In genomic region chr2:167274713-167275465, GRCm38 (mm10) we compare ENCODE assay signal across 13 mouse cellular contexts. TPM values are rescaled to one million over a fixed set of nuclear protein-coding genes. Genes with fewer than 3 reads are reported as not detected.
A peak's percentile ranks its signal among the peaks of the same experiment; 100 is the strongest.
DNase-seq lines count a peak whose midpoint lies in the region; ATAC-seq lines count a peak whose summit lies in the region.
"Had no signal": no experiment of that assay in that cellular context is flagged by ENCODE, and none has a peak within 500 bp of the region (broad histone marks: within the 10 kb centered on the region; RNA-seq: fewer than 3 reads in every experiment).

No protein-coding gene starts in this region.

- H3K4me3 ChIP-seq in neural tube, embryonic 15.5 days (replicated peaks), result no peak overlapping the region
- H3K4me3 ChIP-seq: neural tube, embryonic 13.5 days had no signal

- H3K9ac ChIP-seq in neural tube, embryonic 15.5 days (replicated peaks), result no peak overlapping the region
- H3K9ac ChIP-seq: liver, embryonic 14.5 days; neural tube, embryonic 13.5 days had no signal

- no peak overlapping the region for H3K27ac ChIP-seq in neural tube, embryonic 15.5 days (replicated peaks)
- H3K27ac ChIP-seq: liver, embryonic 14.5 days; neural tube, embryonic 13.5 days had no signal

- no peaks in the 10 kb centered on the region for H3K4me1 ChIP-seq in neural tube, embryonic 15.5 days
- H3K4me1 ChIP-seq: neural tube, embryonic 13.5 days had no signal

- DNase-seq in gastrocnemius, adult 8-10 months (ENCODE audit: low spot score in 2 of 2), result peak; percentile 1 to 2
- no peak for DNase-seq in gastrocnemius, postnatal 14 days
- peak; percentile 2 to 8 for DNase-seq in layer of hippocampus, postnatal 10 days (ENCODE audit: low spot score in 2 of 2)
- DNase-seq in layer of hippocampus, postnatal 25 days (ENCODE audit: extremely low spot score in 1 of 2, low spot score in 1 of 2), result no peak
- peak; percentile 0 for DNase-seq in urinary bladder, adult 18-20 months (ENCODE audit: low spot score in 2 of 2)
- DNase-seq in urinary bladder, postnatal 10 days (ENCODE audit: low spot score), result no peak
- no peak for DNase-seq in MN1 (ENCODE audit: low spot score)
- DNase-seq: thymus, postnatal 25 days had no signal

- H3K27me3 ChIP-seq in neural tube, embryonic 15.5 days (replicated peaks), result peaks cover 2% of the 10 kb centered on the region; the same call in 1 of the 2 replicates
- H3K27me3 ChIP-seq: neural tube, embryonic 13.5 days had no signal

- H3K9me3 ChIP-seq in neural tube, embryonic 15.5 days (replicated peaks), result no peaks in the 10 kb centered on the region
- H3K9me3 ChIP-seq: neural tube, embryonic 13.5 days had no signal

- intact Hi-C loops in gastrocnemius, postnatal 14 days (cut with DNase I; ENCODE audit: low total_unique reads), result loop anchor here (5.0 kb wide), 1 partner anchor 203 kb away; no protein-coding TSS in a partner anchor

- ATAC-seq in neural tube, embryonic 15.5 days (ENCODE audit: low FRiP score), result no peak
- ATAC-seq: hindbrain, embryonic 16.5 days had no signal

- H3K4me2 ChIP-seq in neural tube, embryonic 15.5 days, result no peak overlapping the region
- H3K4me2 ChIP-seq: midbrain, embryonic 11.5 days; neural tube, embryonic 13.5 days had no signal

- WGBS in neural tube, embryonic 15.5 days, result 70% methylated on average over 10 of the region's 10 CpGs

- H3K36me3 ChIP-seq in neural tube, embryonic 15.5 days, result no peaks in the 10 kb centered on the region
- H3K36me3 ChIP-seq: neural tube, embryonic 13.5 days had no signal

RNA-seq across cellular contexts. Expression of gene Ptgis, which starts 34.5 kb away (rescaled TPM):
- total RNA-seq in gastrocnemius, adult 8-10 months (2022), result 1 to 10 TPM; 1.1 to 3.3 (median 1.9) TPM
- 10 to 100 TPM in 1 of 2 experiments, 1 to 10 TPM in 1; 8.0 to 11.1 TPM for total RNA-seq in gastrocnemius, postnatal 14 days (2021)
- 1 to 10 TPM; 2.3 to 2.8 TPM for total RNA-seq in layer of hippocampus, postnatal 10 days (2021)
- total RNA-seq in layer of hippocampus, postnatal 25 days (2021), result 1 to 10 TPM; 1.1 TPM
- 5.6 and 6.7 TPM in 2 replicates for polyA plus RNA-seq in neural tube, embryonic 15.5 days (2015; fragmentation: Nextera tagmentation; extraction: Ambion mirVana)

Comparison
In these comparisons a context has a peak if more than half of its experiments do, and no peak if none do; other contexts are left out.
1. DNase-seq: peak in gastrocnemius, adult 8-10 months (2 of 2), layer of hippocampus, postnatal 10 days (2 of 2) and urinary bladder, adult 18-20 months (2 of 2); none in gastrocnemius, postnatal 14 days (single experiment), layer of hippocampus, postnatal 25 days (0 of 2), urinary bladder, postnatal 10 days (single experiment) and MN1 (single experiment).